Mouse (Mus musculus): ENCODE results near the gene Gpr146. TPM values are rescaled to one million over a fixed set of nuclear protein-coding genes. Genes with fewer than 3 reads are reported as not detected.
A peak's percentile ranks its signal among the peaks of the same experiment; 100 is the strongest.

The Gpr146 gene
- polyA plus RNA-seq, 1 experiment from 2014 or later: 8.5 TPM

GRCm38 (mm10) chr5:139358653-139359052 is 18.8 kb upstream of the Gpr146 start:
- Histone ChIP-seq H3K9me3 (replicated peaks) (no peaks in the 10 kb centered on the region), H3K9ac (no peak overlapping the region), H3K36me3 (no peaks in the 10 kb centered on the region), H3K4me3 (no peak overlapping the region), H3K4me2 (no peak overlapping the region), H3K27ac (ENCODE audit: poor library complexity, severe bottlenecking) (no peak overlapping the region), H3K27me3 (replicated peaks) (peaks cover 23% of the 10 kb centered on the region), H3K4me1 (replicated peaks) (peaks cover 11% of the 10 kb centered on the region; the same call in 1 of the 2 replicates)
- ATAC-seq (ENCODE audit: insufficient number of reproducible peaks, low FRiP score): 0 out of 2 replicates have a peak, but pooled peaks have one; percentile 20
- WGBS: 38% methylated on average over 2 of the region's 2 CpGs

GRCm38 (mm10) chr5:139359244-139359643 is 18.3 kb upstream of the Gpr146 start:
- Histone ChIP-seq H3K27ac (ENCODE audit: poor library complexity, severe bottlenecking) (no peak overlapping the region), H3K4me1 (replicated peaks) (peaks cover 14% of the 10 kb centered on the region), H3K36me3 (no peaks in the 10 kb centered on the region), H3K4me3 (no peak overlapping the region), H3K9me3 (replicated peaks) (no peaks in the 10 kb centered on the region), H3K4me2 (no peak overlapping the region), H3K9ac (no peak overlapping the region), H3K27me3 (replicated peaks) (peaks cover 18% of the 10 kb centered on the region)
- ATAC-seq (ENCODE audit: insufficient number of reproducible peaks, low FRiP score): no peak
- 82% methylated on average over 5 of the region's 5 CpGs for WGBS

GRCm38 (mm10) chr5:139363858-139364257 is 13.6 kb upstream of the Gpr146 start:
- ATAC-seq (ENCODE audit: insufficient number of reproducible peaks, low FRiP score): no peak
- Histone ChIP-seq H3K27ac (ENCODE audit: poor library complexity, severe bottlenecking) (no peak overlapping the region), H3K9ac (no peak overlapping the region), H3K4me3 (no peak overlapping the region), H3K27me3 (replicated peaks) (no peaks in the 10 kb centered on the region; the same call in 1 of the 2 replicates), H3K9me3 (replicated peaks) (no peaks in the 10 kb centered on the region), H3K36me3 (no peaks in the 10 kb centered on the region), H3K4me1 (replicated peaks) (peaks cover 16% of the 10 kb centered on the region), H3K4me2 (no peak overlapping the region)
- 60% methylated on average over 7 of the region's 7 CpGs for WGBS

GRCm38 (mm10) chr5:139364260-139364910 is 13.1 kb upstream of the Gpr146 start:
- WGBS: 25% methylated on average over 12 of the region's 12 CpGs
- 0 out of 2 replicates have a peak overlapping the region, but pooled peaks have one; percentile 26 for H3K27ac ChIP-seq (ENCODE audit: poor library complexity, severe bottlenecking)
- no peaks in the 10 kb centered on the region; the same call in 1 of the 2 replicates for H3K27me3 ChIP-seq (replicated peaks)
- H3K9me3 ChIP-seq (replicated peaks): no peaks in the 10 kb centered on the region
- H3K4me3 ChIP-seq: no peak overlapping the region
- ATAC-seq (ENCODE audit: insufficient number of reproducible peaks, low FRiP score): peak; percentile 49
- peaks cover 16% of the 10 kb centered on the region for H3K4me1 ChIP-seq (replicated peaks)
- peak overlapping the region; percentile 17; the same call in 1 of the 2 replicates for H3K4me2 ChIP-seq
- H3K9ac ChIP-seq: peak overlapping the region; percentile 46; the same call in 1 of the 2 replicates
- H3K36me3 ChIP-seq: no peaks in the 10 kb centered on the region

- H3K36me3 ChIP-seq: no peaks in the 10 kb centered on the region
- peaks cover 22% of the 10 kb centered on the region for H3K4me1 ChIP-seq (replicated peaks)
- peak overlapping the region; percentile 46; the same call in 1 of the 2 replicates for H3K9ac ChIP-seq
- no peaks in the 10 kb centered on the region; the same call in 1 of the 2 replicates for H3K27me3 ChIP-seq (replicated peaks)
- 45% methylated on average over 5 of the region's 5 CpGs for WGBS
- no peak for ATAC-seq (ENCODE audit: insufficient number of reproducible peaks, low FRiP score)
- H3K27ac ChIP-seq (ENCODE audit: poor library complexity, severe bottlenecking): 0 out of 2 replicates have a peak overlapping the region, but pooled peaks have one; percentile 26
- H3K4me2 ChIP-seq: no peak overlapping the region
- no peaks in the 10 kb centered on the region for H3K9me3 ChIP-seq (replicated peaks)
- no peak overlapping the region for H3K4me3 ChIP-seq
Observed at GRCm38 (mm10) chr5:139364911-139365571, 12.5 kb upstream of the Gpr146 start.

GRCm38 (mm10) chr5:139365827-139366226 is 11.7 kb upstream of the Gpr146 start:
- no peak overlapping the region for H3K4me3 ChIP-seq
- H3K9me3 ChIP-seq (replicated peaks): no peaks in the 10 kb centered on the region
- no peak overlapping the region for H3K9ac ChIP-seq
- WGBS: 76% methylated on average over 1 of the region's 1 CpGs
- no peak overlapping the region for H3K27ac ChIP-seq (ENCODE audit: poor library complexity, severe bottlenecking)
- no peak overlapping the region for H3K4me2 ChIP-seq
- no peak for ATAC-seq (ENCODE audit: insufficient number of reproducible peaks, low FRiP score)
- peaks cover 30% of the 10 kb centered on the region for H3K4me1 ChIP-seq (replicated peaks)
- H3K36me3 ChIP-seq: no peaks in the 10 kb centered on the region
- H3K27me3 ChIP-seq (replicated peaks): no peaks in the 10 kb centered on the region; the same call in 1 of the 2 replicates

- 75% methylated on average over 11 of the region's 11 CpGs for WGBS
- no peaks in the 10 kb centered on the region for H3K36me3 ChIP-seq
- no peak for ATAC-seq (ENCODE audit: insufficient number of reproducible peaks, low FRiP score)
- no peaks in the 10 kb centered on the region; the same call in 1 of the 2 replicates for H3K27me3 ChIP-seq (replicated peaks)
- H3K4me1 ChIP-seq (replicated peaks): peaks cover 36% of the 10 kb centered on the region
- no peak overlapping the region for H3K4me2 ChIP-seq
- no peak overlapping the region for H3K27ac ChIP-seq (ENCODE audit: poor library complexity, severe bottlenecking)
- H3K9ac ChIP-seq: no peak overlapping the region
- H3K9me3 ChIP-seq (replicated peaks): no peaks in the 10 kb centered on the region
- no peak overlapping the region for H3K4me3 ChIP-seq
Observed at GRCm38 (mm10) chr5:139366484-139366883, 11.0 kb upstream of the Gpr146 start.

GRCm38 (mm10) chr5:139367884-139368458 is 9.5 kb upstream of the Gpr146 start:
- H3K9ac ChIP-seq: no peak overlapping the region
- no peak overlapping the region for H3K4me2 ChIP-seq
- H3K4me3 ChIP-seq: no peak overlapping the region
- ATAC-seq (ENCODE audit: insufficient number of reproducible peaks, low FRiP score): no peak
- 90% methylated on average over 4 of the region's 4 CpGs for WGBS
- no peaks in the 10 kb centered on the region; the same call in 1 of the 2 replicates for H3K27me3 ChIP-seq (replicated peaks)
- no peak overlapping the region for H3K27ac ChIP-seq (ENCODE audit: poor library complexity, severe bottlenecking)
- H3K9me3 ChIP-seq (replicated peaks): no peaks in the 10 kb centered on the region
- H3K36me3 ChIP-seq: no peaks in the 10 kb centered on the region
- H3K4me1 ChIP-seq (replicated peaks): peaks cover 44% of the 10 kb centered on the region

- H3K9me3 ChIP-seq (replicated peaks): no peaks in the 10 kb centered on the region
- H3K36me3 ChIP-seq: no peaks in the 10 kb centered on the region
- H3K27me3 ChIP-seq (replicated peaks): no peaks in the 10 kb centered on the region; the same call in 1 of the 2 replicates
- 84% methylated on average over 11 of the region's 11 CpGs for WGBS
- H3K4me2 ChIP-seq: no peak overlapping the region
- peaks cover 48% of the 10 kb centered on the region for H3K4me1 ChIP-seq (replicated peaks)
- no peak for ATAC-seq (ENCODE audit: insufficient number of reproducible peaks, low FRiP score)
- H3K27ac ChIP-seq (ENCODE audit: poor library complexity, severe bottlenecking): no peak overlapping the region
- no peak overlapping the region for H3K9ac ChIP-seq
- H3K4me3 ChIP-seq: no peak overlapping the region
Observed at GRCm38 (mm10) chr5:139368638-139369320, 8.7 kb upstream of the Gpr146 start.

GRCm38 (mm10) chr5:139370336-139370735 is 7.2 kb upstream of the Gpr146 start:
- H3K4me2 ChIP-seq: peak overlapping the region; percentile 83
- H3K4me1 ChIP-seq (replicated peaks): peaks cover 38% of the 10 kb centered on the region
- no peaks in the 10 kb centered on the region for H3K36me3 ChIP-seq
- no peaks in the 10 kb centered on the region for H3K27me3 ChIP-seq (replicated peaks)
- no peak overlapping the region for H3K4me3 ChIP-seq
- peak overlapping the region; percentile 23; the same call in 1 of the 2 replicates for H3K27ac ChIP-seq (ENCODE audit: poor library complexity, severe bottlenecking)
- no peak for ATAC-seq (ENCODE audit: insufficient number of reproducible peaks, low FRiP score)
- no peaks in the 10 kb centered on the region for H3K9me3 ChIP-seq (replicated peaks)
- peak overlapping the region; percentile 85; the same call in 1 of the 2 replicates for H3K9ac ChIP-seq
- WGBS: 55% methylated on average over 6 of the region's 6 CpGs
